Mouse (Mus musculus) ES-Bruce4 (cell line): ENCODE data around the gene Rpl12. TPM values are rescaled to one million over a fixed set of nuclear protein-coding genes. Genes with fewer than 3 reads are reported as not detected.

Source experiments
- H3K27ac ChIP-seq: 2 replicates; pipeline ENCODE4 v1.5.1; 2012; ENCODE audit warnings: low read length, inconsistent platforms; ENCODE audit not compliant: insufficient read depth
- H3K27me3 ChIP-seq: 2 replicates; pipeline ENCODE4 v1.6.1; 2012; ENCODE audit warnings: mild to moderate bottlenecking, low read length, inconsistent platforms; ENCODE audit not compliant: control insufficient read depth, poor library complexity, insufficient read depth, severe bottlenecking
- H3K36me3 ChIP-seq: 2 replicates; pipeline ENCODE4 v1.6.1; 2012; ENCODE audit warnings: inconsistent platforms, mild to moderate bottlenecking, low read length, moderate library complexity; ENCODE audit not compliant: control insufficient read depth, poor library complexity, insufficient read depth, severe bottlenecking
- H3K4me1 ChIP-seq: one replicate; pipeline ENCODE4 v1.8.1; 2011; ENCODE audit warnings: low read length; ENCODE audit not compliant: control insufficient read depth, insufficient read depth
- H3K4me3 ChIP-seq: 2 replicates; pipeline ENCODE4 v1.5.1; 2011; ENCODE audit warnings: low read depth, mild to moderate bottlenecking, low read length
- H3K9ac ChIP-seq: 2 replicates; pipeline ENCODE4 v1.6.1; 2012; ENCODE audit warnings: low read depth, mild to moderate bottlenecking, inconsistent platforms; ENCODE audit not compliant: poor library complexity, severe bottlenecking
- H3K9me3 ChIP-seq: replicated peaks from 2 replicates; pipeline ENCODE4 v1.6.1; 2012; ENCODE audit warnings: mild to moderate bottlenecking, low read length, inconsistent platforms; ENCODE audit not compliant: control insufficient read depth, poor library complexity, insufficient read depth, severe bottlenecking
- CTCF ChIP-seq: IDR thresholded peaks from one replicate; pipeline ENCODE4 v1.8.1; 2011; ENCODE audit warnings: low read depth, low read length
- EP300 ChIP-seq: IDR thresholded peaks from 2 replicates; pipeline ENCODE4 v1.6.1; 2011; ENCODE audit warnings: low read depth, low read length; ENCODE audit not compliant: insufficient read depth
- POLR2A ChIP-seq: IDR thresholded peaks from one replicate; pipeline ENCODE4 v1.8.1; 2011; ENCODE audit warnings: low read length; ENCODE audit not compliant: insufficient read depth
- polyA plus RNA-seq: library from polyadenylated mRNA; stranded (reverse); fragments of >200 nt; gene quantifications from 2 replicates; pipeline ENCODE4 v1.2.4, GENCODE M21; 2011; ENCODE audit warnings: low read depth; ENCODE audit not compliant: missing spikeins, insufficient read depth, insufficient read length

Gene Rpl12
- polyA plus RNA-seq, 1 experiment = 114 TPM

- TF ChIP-seq CTCF (peak; percentile 20), EP300 (no peak), POLR2A (no peak)
- Histone ChIP-seq H3K27me3 (no peaks in the 10 kb centered on the region), H3K4me3 (no peak overlapping the region), H3K9ac (no peak overlapping the region), H3K36me3 (no peaks in the 10 kb centered on the region), H3K27ac (no peak overlapping the region), H3K4me1 (no peaks in the 10 kb centered on the region), H3K9me3 (no peaks in the 10 kb centered on the region)
Measured at GRCm38 (mm10) chr2:32990167-32990832, 28.9 kb downstream of the Rpl12 start.

GRCm38 (mm10) chr2:32992130-32992529 lies 30.8 kb downstream of the Rpl12 start:
- H3K9me3 ChIP-seq = no peaks in the 10 kb centered on the region
- no peaks in the 10 kb centered on the region for H3K27me3 ChIP-seq
- H3K36me3 ChIP-seq = no peaks in the 10 kb centered on the region
- H3K4me1 ChIP-seq = no peaks in the 10 kb centered on the region
- no peak overlapping the region for H3K4me3 ChIP-seq
- no peak overlapping the region for H3K27ac ChIP-seq
- TF ChIP-seq CTCF = no peak
- no peak for TF ChIP-seq EP300
- no peak for TF ChIP-seq POLR2A
- H3K9ac ChIP-seq = no peak overlapping the region

DNA sequence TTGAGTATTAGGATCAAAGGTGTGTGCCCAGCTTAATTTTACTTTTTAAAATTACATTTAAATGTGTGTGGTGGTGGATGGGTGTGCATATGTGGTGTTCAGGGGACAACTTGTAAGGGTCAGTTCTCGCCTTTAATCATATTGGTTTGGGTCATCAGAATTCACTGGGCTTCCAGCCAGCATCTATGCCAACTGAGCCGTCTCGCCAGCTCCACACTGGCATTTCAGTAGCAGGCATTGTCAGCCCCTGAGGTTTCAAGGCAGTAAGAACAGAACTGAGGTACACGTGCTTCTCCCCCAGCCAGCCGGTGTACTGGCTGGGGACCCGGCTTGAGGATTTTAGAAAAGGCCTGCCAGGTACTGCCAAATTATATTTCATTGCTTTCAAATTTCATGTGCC lies 35.7 kb downstream of the Rpl12 start:
- Histone ChIP-seq H3K9me3 (no peaks in the 10 kb centered on the region), H3K4me3 (no peak overlapping the region), H3K36me3 (no peaks in the 10 kb centered on the region), H3K27ac (no peak overlapping the region), H3K9ac (no peak overlapping the region), H3K4me1 (no peaks in the 10 kb centered on the region), H3K27me3 (no peaks in the 10 kb centered on the region)
- TF ChIP-seq POLR2A = no peak
- no peak for TF ChIP-seq EP300
- TF ChIP-seq CTCF = no peak

DNA sequence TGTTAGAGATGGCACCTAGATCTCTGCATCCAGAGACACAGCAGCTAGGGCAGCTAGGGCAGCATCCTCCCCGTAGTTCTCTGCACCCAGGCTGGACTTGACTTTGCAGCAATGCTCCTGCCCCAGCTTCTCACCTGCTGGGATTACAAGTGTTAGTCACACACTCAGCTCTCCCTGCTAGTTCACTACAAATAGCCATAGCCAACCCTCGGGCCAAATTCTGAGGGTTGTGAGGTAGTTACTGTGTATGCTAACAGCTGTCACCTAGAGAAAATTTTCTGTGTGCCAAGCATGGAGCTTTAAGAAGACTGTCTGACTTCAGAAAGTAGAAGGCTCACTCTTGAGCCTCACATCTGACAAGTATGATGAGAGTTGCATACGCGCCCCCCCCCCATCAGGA lies 36.4 kb downstream of the Rpl12 start:
- Histone ChIP-seq H3K4me1 (no peaks in the 10 kb centered on the region), H3K27me3 (no peaks in the 10 kb centered on the region), H3K36me3 (no peaks in the 10 kb centered on the region), H3K4me3 (no peak overlapping the region), H3K9ac (no peak overlapping the region), H3K27ac (no peak overlapping the region), H3K9me3 (no peaks in the 10 kb centered on the region)
- TF ChIP-seq CTCF (no peak), POLR2A (no peak), EP300 (no peak)

DNA sequence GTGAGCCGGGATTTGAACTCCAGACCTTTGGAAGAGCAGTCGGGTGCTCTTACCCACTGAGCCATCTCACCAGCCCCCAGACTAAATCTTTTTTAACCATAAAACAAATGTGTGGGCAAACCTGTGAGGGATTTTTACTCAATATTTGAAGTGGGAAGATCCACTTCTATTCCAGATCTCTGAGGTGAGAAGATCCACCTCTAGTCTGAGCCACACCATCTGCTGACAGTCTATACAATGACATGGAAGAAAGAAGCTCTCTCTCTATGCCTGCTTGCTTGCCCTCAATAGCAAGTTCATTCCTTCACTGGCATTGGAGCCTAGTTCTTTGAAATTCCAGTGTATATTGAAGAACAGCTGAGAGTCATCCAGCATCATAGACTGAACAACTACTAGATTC lies 38.4 kb downstream of the Rpl12 start:
- Histone ChIP-seq H3K4me3 (no peak overlapping the region), H3K9ac (no peak overlapping the region), H3K9me3 (no peaks in the 10 kb centered on the region), H3K27me3 (no peaks in the 10 kb centered on the region), H3K4me1 (no peaks in the 10 kb centered on the region), H3K36me3 (no peaks in the 10 kb centered on the region), H3K27ac (no peak overlapping the region)
- TF ChIP-seq POLR2A (no peak), EP300 (no peak), CTCF (no peak)

GRCm38 (mm10) chr2:33002144-33002543 lies 40.8 kb downstream of the Rpl12 start:
- H3K27me3 ChIP-seq = no peaks in the 10 kb centered on the region
- no peaks in the 10 kb centered on the region for H3K36me3 ChIP-seq
- no peak overlapping the region for H3K27ac ChIP-seq
- no peak overlapping the region for H3K4me3 ChIP-seq
- no peaks in the 10 kb centered on the region for H3K4me1 ChIP-seq
- no peak overlapping the region for H3K9ac ChIP-seq
- H3K9me3 ChIP-seq = no peaks in the 10 kb centered on the region
- TF ChIP-seq POLR2A (no peak), CTCF (no peak), EP300 (no peak)
